Mouse (Mus musculus): ENCODE results near the gene Mfng. TPM values are rescaled to one million over a fixed set of nuclear protein-coding genes. Genes with fewer than 3 reads are reported as not detected.

The Mfng gene
- total RNA-seq (2021), result 10 to 100 TPM; 11.8 to 21.4 TPM
- long read RNA-seq, experiment 1, transcript Mfng-201 (8 exons, 1,865 nt), result major isoform, 27 of 27 reads
- long read RNA-seq, experiment 1, partial matches to known transcripts, result 0 of 27 reads
- long read RNA-seq, experiment 1, other reads (novel, unspliced or antisense), result 0 of 27 reads
- long read RNA-seq, experiment 2, transcript Mfng-201 (8 exons, 1,865 nt), result major isoform, 21 of 22 reads
- long read RNA-seq, experiment 2, partial matches to known transcripts, result 0 of 22 reads
- long read RNA-seq, experiment 2, other reads (novel, unspliced or antisense), result 1 of 22 reads

DNA sequence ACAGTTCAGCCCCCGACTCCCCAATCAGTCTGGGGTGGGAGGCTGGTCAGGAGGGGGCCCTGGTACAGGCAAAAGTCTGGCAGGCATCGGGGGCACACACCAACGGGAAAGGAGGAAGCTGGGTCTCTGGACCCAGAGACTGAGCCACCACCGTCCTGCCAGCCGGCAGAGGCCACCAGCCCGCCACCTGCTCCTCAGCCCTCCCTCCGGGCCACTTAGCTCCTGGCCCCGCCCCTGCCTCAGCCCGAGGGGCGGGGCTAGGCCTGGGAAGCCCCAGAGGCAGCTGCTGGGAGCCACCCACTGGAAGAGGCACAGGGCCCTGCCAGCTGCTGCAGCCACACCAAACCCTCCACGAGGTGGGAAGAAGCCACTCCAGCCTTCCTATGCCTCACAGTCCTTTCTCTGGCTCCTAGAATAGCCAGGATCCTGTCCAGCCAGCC is at the start of gene Mfng:
Mfng (minus strand) TSS at position 186 of the 440 bp plus-strand sequence.
- peak; percentile 52 to 73 for DNase-seq (ENCODE audit: low spot score in 2 of 2)

DNA sequence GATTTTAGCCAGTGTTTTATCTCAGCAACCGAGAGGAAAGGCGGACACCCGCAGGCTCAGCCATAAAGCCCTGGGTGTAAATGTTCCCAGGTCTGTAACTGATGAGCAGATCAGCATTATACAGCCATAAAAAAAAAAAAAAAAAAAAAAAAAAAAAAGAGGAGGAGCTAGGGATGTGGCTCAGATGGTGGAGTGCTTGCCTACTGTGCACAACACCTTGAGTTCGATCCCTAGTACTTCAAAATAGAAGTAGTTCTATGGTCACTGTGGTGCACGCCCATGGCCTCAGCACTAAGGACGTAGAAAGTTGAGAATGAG is 42.8 kb upstream of the Mfng start:
- DNase-seq (ENCODE audit: low spot score in 2 of 2), result no peak

DNA sequence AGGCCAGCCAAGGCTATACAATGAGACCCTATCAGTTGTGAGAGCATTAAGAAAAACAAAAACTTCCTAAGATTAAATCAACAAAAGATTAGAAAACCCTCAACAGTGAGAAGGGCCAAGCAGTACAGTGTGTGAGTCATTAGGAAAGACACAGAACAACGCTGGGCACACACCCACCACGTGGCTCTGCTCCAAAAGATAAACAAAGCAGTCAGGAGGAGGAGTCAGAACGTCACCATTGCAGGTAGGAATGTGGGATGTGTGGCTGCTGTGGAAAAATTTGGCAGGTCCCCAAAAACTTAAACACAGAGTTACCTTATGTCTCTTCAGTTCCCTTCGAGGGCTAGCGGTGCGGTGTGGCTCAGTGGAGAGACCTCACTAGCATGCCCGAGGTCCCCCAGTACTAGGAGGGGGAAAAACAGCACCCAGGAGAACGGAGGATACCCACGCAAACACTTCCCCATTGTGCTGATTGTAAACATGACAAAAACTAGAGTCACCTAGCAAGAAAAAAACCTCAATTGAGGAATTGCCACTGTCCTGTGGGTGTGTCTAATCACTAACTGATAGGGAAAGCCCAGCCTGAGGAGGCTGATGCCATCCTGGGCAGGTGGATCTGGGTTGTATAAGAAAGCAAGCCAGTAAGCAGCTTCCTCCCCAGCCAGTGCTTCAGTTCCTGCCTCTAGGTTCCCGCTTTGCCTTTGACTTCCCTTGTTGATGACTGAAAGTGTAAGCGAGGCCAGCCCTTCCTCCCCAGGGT is 42.2 kb upstream of the Mfng start:
- DNase-seq (ENCODE audit: low spot score in 2 of 2), result peak in 1 of 2 experiments; percentile 16

DNA sequence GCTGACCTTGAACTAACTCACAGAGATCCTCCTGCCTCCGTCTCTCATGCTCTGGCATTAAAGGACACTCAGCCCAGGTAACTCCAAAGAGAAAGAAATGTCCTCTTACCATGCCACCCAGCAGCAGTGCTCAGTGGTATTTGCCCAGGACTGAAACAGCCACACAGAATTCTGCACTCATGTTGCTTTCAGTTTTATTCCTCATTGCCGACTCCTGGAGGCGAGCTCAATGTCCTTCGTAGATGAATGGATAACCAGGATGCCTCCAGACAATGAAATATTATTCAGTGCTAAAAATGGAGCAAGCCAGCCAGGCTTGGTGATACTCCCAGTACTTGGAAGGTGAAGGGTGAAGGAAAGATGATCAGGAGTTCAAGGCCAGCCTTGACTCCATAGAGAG is 40.3 kb upstream of the Mfng start:
- no peak for DNase-seq (ENCODE audit: low spot score in 2 of 2)

DNA sequence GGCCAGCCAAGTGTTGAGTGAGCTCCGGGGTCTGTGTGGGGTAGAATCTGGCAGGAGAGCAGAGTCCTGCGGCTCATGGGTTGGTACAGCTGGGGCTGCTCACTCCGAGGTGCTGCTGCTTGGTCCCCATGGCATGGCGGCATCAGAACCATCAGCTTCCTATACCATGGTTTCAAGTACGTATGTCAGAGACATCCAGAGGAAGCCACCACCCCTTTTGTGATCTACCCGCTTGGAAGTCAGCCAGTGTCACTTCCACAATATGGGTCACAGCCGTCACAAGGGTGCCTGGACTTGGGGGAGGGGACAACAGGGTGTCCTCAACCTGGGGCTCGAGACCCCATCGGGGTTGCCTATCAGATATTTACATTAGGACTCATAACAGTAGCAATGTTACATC is 36.9 kb upstream of the Mfng start:
- DNase-seq (ENCODE audit: low spot score in 2 of 2), result no peak

DNA sequence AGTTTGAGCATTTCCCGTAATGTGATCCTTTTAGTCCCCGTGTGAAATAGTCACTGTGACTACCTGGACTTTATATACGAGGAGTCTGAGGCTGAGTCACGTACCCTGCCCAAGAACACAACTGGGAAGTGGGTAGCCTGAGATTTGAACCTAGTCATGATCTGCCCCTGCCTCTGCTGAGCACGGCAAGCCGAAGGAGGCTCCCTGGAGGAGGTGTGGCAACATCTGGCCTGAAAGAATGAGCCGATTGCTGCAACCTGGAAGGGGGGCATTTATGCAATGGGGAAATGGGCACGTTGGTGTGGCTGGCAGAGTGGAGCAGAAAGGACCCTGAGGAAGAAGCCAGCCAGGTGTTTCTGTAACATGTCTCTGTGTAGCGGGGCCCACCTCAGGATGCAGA is 36.5 kb upstream of the Mfng start:
- DNase-seq (ENCODE audit: low spot score in 2 of 2), result no peak

DNA sequence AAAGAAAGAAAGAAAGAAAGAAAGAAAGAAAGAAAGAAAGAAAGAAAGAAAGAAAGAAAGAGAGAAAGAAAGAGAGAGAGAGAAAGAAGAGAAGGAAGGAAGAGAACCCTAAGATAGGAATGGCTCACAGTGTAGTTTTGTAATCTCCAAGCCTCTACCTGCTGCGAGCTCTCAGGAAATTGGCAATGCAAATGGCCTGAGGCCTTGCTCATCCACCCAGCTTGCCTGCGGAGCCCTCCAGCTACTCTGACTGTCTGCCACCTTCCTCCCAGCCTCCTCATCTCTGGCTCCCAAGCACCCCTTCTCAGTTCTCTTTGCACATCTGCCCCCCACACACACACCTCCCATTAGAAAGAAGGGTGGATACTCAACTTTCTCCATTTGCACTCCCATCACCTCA is 35.7 kb upstream of the Mfng start:
- no peak for DNase-seq (ENCODE audit: low spot score in 2 of 2)

DNA sequence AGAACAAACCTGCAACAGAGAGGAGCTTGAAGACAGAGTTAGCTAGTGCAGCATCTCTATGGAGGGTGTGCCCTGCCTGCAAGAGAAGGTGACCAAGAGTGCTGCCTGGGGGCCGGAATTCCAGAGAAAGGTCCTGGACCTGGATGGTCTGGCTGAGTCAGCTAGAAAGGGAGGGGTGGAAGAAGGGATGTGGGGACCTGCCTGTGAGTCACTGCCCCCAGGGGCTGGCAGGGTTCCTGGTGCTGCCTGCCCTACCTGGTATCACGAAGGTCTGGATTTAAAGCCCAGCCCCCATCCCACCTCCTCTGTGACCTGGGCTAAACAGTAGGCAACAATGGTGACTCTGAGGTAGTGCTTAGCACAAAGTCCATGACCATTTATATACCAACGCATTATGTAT is 33.9 kb upstream of the Mfng start:
- DNase-seq (ENCODE audit: low spot score in 2 of 2), result no peak

DNA sequence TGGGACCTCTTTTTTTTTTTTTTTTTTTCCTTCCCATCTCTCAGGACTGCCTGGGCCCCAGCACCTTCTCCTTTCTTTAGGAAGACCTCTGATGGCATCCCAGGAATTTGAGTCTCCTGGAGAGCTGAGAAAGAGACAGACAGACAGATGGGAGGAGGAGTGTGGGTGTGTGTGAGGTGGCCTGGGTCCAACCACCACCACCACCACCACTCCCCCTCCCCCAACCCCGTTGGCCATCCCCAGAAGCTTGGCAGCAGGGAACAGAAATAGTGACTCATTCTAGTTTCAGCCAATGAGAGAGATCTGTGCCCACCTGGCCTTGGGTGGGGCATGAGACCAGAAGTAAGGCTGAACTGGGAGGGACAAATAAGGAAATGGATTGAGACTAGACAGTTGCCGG is 33.3 kb upstream of the Mfng start:
- DNase-seq (ENCODE audit: low spot score in 2 of 2), result no peak

DNA sequence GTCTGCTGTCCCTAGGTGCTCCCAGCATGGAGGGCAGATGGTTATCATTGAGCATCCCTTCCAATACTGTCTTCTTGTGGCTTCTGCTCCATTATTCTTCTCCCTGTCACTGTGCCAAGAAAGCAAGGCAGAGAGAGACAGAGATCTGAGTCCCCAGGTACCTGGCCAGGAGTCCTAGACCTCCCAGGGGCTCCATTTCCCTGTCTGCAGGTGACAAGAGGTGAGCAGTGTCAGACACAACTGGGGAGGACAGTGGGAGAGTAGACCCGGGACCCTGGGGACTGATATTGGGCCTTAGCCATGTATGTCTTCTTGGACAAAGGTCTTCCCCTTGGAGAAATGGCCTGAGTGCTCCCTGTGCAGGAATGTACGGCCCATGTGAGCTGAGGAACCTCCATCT is 32.1 kb upstream of the Mfng start:
- no peak for DNase-seq (ENCODE audit: low spot score in 2 of 2)

DNA sequence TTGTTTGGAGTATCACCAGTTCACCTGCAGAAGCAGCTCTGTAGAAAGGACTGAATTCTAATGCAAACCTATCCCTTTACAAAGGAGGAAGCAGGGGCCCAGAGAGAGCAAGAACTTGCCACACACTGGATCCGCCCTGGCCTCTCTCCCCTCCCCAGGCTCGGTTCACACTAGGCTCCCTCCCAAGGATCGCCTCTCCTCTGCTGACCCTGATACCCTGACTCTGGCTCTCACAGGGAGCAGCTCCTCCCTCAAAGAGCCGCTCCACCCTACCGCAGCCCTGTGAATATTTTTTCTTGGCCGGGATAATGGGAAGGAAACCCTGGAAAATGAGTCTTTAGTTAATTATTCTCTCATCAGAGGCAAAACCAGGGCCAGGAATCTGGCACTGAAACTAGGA is 31.1 kb upstream of the Mfng start:
- DNase-seq (ENCODE audit: low spot score in 2 of 2), result no peak

DNA sequence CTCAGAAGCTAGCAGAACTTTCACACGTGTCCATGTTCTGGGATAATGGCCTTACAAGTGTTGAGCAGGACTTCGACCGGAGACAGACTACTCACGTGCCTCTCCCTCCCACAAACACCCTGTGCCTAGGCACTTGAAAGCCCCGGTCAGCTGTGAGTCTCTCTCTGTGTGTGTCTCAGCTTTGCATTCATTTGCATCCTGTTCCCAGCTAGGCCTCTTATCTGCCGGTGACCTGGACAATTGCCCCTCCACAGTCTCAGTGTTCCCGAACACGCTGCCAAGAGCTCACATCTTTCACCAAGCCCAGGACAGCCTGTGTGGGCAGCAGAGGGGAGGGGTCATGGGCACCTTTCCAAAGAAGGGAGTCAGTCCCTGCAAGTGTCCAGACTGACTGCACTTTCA is 30.2 kb upstream of the Mfng start:
- DNase-seq (ENCODE audit: low spot score in 2 of 2), result peak in 1 of 2 experiments; percentile 57

DNA sequence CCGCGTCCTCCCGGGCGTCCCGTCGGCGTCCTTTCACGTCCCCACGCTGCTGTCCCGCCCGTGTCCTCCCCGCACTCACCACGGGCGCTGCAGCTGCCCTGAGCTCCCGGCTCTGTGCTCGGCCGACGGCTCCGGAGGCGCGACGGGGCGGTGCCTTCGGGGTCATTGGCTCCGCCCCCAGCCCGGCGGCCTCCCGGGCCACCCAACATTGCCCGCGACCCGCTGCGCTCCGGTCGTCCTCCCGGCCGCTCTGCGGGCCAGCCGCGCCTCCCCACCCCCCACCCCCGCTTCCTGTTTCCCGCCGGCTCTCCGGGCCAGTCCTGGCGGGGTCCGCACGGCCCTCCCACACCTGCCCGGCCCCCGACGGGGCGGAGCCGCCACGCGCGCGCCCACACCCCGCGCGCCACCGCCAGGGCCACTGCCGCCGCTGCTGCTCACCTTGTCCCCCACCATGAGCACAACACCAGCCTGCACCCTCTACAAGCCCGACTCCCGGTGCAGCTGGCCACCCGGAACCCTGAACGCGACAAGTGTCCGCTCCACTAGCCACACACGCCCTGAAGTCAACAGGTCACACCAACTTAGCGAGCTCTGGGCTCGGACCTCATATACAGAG is 29.6 kb upstream of the Mfng start, which contains the start of gene Card10:
Card10 (minus strand) TSS at position 267 of the 616 bp plus-strand sequence.
- DNase-seq (ENCODE audit: low spot score in 2 of 2), result peak; percentile 59 to 73

DNA sequence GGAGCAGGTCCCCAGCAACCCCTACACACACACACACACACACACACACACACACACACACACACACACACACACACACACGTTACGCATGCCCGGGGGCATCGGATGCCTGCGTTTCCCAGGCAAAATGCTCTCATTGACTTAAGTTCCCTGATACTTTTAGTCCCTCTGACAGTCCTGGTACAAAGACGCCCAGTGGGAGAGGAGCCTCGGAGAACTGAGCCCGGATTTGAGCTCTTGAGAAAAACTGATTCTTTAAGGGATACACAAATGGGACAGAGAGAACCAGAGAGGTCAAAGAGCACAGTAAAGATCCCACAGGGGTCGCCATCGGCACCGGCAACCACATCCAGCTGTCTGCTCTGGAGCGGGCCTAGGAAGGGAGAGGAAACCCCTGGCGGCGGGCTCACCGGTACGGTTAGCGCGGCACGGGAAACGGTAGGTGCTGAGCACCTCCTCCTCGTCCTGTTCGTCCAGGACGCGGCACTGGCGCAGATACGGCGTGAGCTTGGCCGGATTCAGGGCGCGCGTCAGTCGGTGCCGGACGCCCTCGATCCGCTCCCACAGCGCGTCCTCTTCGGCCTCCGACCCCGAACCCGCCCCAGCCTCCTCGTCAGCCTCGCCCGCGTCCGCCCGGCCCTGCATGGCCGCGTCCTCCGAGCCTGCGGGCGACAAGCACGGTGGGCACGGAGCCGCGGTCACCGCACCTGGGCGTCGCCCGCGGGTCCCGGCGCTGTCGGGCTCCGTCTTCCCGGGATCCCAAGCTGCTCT is 28.9 kb upstream of the Mfng start:
- no peak for DNase-seq (ENCODE audit: low spot score in 2 of 2)

DNA sequence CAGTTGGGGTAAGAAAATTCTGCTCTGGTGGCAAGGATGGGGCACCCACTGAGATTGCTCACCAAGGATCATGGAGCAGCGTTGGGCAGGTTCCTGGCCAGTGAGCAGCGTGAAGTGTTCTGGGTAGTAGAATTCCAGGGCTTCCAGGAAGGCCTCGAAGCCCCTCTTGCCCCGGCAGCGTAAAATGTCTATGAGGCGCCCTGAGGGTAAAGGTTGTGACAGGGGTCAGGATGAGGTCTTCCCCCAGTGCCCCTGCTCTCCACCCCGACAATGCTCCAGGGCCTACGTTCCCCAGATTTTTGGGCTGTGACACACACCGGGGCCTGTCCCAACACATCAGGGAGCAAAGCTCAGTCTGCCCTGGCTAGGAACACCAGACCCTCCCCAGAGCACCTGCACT is 28.3 kb upstream of the Mfng start:
- DNase-seq (ENCODE audit: low spot score in 2 of 2), result no peak

DNA sequence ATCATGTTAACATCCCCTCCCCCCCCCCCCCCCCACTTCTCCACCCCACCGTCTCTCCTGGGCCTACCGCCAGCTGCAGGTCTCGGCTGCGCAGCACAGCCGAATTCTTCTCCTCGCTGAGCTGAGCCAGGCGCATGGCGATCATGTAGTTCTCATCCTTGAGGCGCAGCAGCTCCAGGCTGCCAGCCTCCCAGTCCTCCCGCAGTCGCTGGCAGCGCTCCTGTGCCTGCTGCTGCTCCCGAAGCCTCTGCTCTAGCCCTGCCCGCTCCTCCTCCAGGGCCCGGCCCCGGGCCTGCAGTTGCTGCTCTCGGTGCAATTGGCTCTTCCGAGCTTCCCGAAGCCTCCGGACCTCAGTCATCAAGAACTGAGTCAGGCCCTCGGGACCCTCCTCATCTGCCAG is 25.8 kb upstream of the Mfng start:
- no peak for DNase-seq (ENCODE audit: low spot score in 2 of 2)

DNA sequence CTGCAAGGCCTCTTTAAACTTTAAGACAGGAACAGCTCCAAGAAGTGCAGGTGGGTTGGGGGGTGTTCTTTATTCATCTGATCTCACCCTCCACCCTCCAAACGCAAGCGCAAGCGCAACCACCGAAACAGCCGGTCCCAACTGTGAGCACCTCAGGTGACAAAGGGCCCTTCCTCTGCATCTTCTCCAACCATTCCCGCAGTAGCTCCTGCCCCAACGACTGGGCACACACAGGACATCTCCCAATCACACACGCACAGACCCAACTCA is 23.7 kb upstream of the Mfng start:
- DNase-seq (ENCODE audit: low spot score in 2 of 2), result no peak

DNA sequence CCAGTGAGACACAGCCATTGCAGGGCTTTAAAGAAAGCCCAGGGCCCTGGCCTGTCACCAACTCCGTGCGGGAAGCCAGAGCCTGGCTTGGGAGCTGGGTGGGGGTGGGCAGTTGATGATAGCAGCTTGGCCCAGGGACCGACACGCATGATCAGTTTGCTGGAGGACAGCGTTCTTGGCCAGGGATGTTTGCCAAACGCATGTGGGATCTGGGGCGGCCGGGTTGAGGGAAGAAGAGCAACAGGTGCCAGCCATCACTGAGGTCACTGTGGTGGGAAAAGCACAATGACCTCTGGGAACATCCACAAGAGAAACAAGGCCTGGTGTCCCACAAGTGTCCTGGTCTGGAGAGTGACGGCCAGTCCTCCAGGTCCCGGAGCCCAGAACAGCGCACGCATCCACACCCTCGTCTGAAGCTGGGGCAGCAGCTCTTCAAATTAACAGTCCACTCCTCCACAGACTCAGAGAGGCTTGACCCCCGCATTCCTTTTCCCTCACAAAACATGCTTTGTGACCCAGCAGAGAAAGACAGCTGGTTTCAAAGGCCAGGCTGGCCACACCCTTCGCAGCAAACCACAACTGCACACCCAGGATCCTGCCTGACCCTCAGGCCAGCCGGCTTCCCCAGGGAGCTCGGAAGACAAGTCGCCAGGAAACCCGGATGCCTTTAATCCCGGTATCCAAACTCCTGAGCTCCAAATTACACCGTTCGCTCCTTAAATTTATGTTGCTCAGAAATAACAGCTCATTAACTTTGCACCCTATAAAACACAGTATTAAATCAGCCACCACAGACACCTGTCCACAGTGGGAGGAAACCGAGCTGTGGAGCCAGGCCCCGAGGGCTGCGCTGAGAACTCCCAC is 23.2 kb upstream of the Mfng start:
- no peak for DNase-seq (ENCODE audit: low spot score in 2 of 2)

DNA sequence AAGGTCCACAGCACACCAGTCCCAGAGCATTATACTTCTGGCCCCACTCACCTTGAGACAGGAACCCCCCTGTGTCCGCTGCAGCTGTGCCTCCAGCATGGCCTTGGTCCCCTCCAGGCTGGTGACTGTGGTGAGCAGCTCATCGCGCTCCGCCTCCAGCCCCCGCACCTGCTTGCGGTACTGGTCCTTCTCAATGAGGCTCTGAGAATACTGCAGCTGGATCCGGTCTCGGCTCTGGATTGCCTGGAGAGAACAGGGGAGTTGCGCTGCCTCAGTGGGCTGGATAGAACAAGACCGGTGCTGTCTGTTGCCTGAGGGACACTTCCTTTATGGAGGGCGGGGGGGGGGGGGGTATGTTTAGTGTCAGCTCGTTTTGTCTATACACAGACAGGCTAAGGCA is 17.7 kb upstream of the Mfng start:
- no peak for DNase-seq (ENCODE audit: low spot score in 2 of 2)

DNA sequence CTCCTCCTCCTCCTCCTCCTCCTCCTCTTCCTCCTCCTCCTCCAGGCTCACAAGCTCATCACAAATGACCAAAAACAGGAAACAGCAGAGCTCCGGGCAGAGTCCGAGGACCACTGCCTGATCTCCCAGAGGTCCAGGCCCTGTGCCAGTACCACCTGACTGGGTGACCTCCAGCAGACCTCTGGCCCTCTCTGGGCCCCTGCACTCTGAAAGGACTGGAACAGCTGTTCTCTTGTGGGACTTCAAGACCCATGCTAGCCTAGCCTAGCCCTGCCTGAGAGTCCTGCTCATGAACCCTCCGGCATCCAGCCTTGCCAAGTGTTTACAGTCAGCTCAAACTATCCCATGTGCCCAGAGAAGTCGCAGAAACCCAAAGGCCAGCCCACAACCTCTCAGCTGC is 17.2 kb upstream of the Mfng start:
- DNase-seq (ENCODE audit: low spot score in 2 of 2), result no peak
